Mouse (Mus musculus) spleen, postnatal 4 days (tissue): ENCODE results near the gene Ccdc188.
A peak's percentile ranks its signal among the peaks of the same experiment; 100 is the strongest.
"Not testable (repeated sequence)": the region's sequence is repeated elsewhere in the genome, so short reads cannot be mapped to it uniquely, and the experiment has no call there.

Experiments used
- DNase-seq, 2 experiments: peaks; one replicate each; pipeline ENCODE4 v3.0.0; 2022; ENCODE audit warnings: low spot score in 2 of 2

The Ccdc188 gene

GRCm38 (mm10) chr16:18217579-18217978 is at the start of gene Ccdc188:
TSS of gene Ccdc188 (plus strand) at chr16:18217879.
- DNase-seq = no peak

DNA sequence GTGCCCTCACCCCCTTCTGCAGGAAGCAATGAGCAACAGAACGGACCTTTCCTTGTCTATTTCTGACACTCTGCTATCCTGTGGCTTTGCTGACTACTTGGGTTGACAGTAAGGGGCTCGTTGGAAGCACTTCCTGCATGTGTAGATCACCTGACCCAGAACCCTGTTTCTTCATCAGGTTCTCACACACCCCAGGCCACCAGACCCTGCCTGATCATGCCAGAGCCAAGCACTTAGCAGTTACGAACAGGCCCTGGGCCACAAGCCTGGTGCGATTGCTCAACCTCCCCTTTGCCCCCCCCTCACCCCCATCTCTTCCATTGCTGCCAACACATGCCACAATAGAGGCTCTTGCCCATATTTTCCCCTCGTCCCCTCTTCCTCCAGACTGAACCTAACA is 48.5 kb upstream of the Ccdc188 start:
- no peak for DNase-seq

DNA sequence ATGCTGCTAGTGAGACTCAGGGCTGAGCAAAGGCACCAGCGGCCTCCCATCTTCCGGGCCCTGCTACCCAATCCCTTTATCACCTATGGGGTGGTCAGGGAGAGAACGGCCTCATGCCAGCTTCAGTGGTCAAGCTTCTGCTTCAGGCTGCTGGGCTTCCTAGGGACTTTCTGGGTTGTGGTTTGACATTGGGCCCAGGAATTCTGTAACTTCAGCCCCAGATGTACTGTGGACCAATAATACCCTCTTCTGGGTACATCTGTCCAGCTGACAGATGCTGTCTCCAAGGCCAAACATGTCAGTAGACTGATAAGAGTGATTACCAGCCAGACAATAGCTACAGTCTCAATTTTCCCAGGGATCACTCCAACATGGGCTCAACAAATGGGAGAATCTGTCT is 47.9 kb upstream of the Ccdc188 start:
- DNase-seq = no peak

- peak; percentile 69 to 93 for DNase-seq
Measured at GRCm38 (mm10) chr16:18172266-18172855, 45.3 kb upstream of the Ccdc188 start.

DNA sequence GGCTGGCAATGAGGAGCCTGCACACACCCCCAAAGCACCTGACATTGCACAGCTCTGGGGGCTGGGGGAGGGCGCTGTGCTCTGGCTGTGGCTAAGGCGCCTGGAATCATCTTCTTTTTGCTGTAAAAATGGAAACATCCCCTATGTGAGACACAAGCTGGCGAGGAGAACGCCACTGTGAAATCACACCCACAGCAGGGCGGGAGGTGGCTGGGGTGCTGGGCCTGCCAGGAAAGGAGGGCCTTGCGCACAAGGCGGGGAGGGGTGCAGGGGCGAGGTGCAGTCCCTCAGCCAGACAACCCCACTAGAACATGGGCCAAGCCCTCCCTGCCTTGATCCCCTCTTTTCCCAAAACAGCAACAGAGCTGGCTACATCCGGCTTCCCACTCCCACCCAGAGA is 44.4 kb upstream of the Ccdc188 start:
- DNase-seq = no peak

DNA sequence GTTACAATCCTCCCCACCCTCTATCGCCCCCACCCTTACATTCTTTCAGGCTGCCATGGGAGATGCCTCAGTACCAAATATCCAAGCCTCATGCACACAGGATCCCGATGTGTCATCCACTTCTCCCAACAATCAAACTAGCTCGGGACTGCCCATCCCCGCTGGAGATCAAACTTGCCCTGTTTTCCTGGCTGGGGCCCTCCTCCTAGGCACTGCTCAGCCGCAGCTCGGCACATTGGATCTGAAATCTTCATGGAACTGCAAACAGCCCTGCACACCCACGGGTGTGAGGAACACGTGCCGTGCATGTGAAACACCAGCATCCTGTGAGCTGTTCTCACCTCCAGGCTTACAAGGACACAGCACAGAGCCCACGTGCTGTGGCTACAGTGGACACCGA is 43.9 kb upstream of the Ccdc188 start:
- no peak for DNase-seq

DNA sequence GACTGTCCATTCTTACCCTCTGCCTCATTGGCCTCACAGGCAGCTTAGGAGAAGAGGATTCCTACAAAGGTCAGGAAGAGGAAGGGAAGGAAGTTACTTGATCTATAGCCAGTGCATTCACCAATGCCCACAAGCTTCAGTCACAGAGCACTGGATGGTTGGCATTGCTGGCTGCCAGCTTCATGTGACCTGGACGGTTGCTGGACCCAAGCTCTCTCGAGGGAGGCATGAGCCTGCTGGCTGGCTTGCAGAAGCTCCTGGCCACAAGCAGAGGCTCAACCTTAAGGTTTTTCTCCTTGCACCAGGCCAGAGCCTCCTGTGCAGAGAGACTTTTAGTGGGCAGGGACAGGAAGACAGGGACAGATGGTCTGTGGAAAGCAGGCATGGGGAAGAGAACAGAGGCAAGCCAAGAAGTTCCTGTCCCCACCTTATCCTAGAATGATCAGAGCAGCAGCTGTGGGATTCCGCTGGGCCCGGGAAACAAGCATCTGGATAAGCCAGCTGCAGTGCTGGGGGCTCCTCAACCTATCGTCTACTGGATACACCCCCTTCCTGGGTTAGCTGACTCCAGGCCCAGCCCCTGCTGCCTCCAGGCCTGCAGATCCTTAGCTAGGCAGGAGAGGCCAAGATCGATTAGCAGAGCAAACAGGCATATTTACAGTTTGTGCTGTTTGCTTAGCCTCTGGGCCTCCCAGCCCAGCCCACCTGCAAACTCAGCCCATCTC is 41.7 kb upstream of the Ccdc188 start:
- no peak for DNase-seq

DNA sequence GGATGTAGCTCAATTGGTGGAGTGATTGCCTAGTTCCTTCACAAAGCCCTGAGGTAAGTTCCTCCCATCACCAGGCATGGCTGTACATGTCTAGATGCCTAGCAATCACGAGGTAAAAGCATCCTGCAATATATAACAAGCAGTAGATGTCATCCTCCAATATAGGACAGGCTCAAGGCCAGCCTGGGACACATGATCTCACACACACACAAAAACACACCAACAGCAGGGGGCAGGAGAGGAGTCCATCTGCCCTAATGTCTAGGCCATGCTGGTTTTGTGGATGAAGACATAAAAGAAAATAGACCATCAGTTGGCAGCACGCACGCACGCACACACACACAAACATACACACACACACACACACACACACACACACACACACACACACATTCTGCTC is 40.9 kb upstream of the Ccdc188 start:
- no peak for DNase-seq

DNA sequence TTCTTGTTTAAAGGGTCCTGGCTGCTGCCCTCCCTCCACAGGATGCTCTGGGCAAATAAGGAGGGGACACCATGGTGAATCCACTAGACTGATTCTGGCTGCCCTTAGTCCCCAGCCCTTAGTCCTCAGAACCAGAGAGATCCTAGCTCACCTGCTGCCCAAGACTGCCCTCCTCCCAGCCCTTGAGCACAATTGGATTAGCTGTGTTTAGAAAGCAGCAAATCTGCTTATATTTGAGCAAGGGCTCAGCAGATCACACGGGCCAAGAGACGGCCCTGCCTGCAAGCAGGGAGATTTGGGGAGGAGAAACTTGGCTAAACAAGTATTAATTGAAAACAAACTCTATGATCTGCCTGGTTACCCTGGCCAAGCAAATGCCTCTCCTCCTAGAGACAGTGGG is 38.1 kb upstream of the Ccdc188 start:
- no peak for DNase-seq

DNA sequence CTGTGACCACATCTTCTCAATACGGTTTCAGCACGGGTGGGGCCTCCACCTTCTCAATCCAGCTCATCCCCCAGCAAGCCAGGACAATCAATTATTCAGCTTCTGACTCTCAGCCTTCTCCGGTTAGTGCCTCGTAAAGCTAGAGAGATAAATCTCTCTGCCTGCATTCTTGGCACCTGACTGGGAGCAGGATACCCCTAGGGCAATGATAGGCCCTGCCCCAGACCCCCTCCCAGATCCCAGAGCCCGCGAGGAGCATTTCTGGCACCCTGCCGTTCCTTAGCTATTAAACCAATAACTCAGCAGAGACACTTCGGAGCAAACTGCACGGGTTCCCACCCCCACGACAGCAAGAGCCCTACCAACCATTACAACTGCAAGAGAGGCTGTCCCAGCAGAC is 36.3 kb upstream of the Ccdc188 start:
- DNase-seq = no peak

DNA sequence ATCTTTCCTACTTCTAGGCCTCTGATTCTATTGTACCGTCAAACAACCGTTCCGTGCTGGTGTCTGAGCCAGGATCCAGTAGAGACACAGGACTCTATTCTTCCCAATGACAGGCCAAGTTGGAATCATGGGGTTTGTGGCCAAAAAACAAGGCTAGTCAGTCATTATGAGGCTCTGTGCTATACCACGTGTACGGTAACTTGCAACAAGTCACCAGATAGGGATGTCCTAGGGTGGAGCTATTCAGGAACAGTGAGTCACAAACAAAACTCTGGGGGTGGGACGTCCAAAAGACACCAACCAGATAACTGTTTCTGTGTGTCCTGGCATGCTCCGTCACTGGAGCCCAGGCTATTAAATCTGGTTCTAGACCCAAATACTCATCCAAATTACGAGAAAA is 34.9 kb upstream of the Ccdc188 start:
- no peak for DNase-seq

- DNase-seq = no peak
Measured at GRCm38 (mm10) chr16:18185715-18186449, 31.8 kb upstream of the Ccdc188 start.

DNA sequence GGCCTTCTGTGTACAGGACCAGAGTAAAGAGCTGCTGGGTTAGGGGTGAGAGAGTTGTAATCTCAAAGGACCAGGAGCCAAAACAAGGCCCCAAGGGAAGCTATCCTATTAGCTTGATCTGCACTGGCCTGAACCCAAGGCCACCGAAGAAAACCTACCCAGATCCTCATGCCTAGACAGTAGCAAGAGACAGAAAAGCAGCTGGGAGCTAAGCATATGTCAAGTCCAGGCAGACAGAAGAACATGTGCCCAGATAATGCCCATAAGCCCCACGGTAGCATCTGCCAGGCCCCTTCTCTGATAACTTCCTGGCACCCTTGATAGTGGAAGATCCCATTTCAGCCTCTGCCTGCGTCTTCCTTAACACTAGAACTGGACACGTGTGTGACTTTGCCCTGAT is 30.9 kb upstream of the Ccdc188 start:
- DNase-seq = no peak

DNA sequence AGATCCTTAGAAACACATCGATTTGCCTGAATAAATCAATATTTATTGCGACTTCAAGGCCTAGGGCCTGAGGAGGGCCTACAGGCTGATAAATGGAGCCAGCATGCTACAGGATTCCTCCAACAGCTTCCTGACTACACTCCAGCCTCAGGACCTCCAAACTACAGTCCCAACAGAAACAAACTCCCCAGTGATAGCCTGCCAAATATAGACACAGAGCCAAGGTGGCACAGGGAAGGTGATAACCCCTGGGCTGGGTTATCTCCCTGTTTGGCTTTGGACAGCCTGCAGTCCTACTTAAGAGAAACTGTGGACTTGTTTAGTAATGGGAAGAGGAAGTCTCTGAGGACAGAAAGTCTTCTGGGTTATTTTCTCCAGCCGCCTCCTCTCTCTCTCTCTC is 30.5 kb upstream of the Ccdc188 start:
- DNase-seq = no peak

DNA sequence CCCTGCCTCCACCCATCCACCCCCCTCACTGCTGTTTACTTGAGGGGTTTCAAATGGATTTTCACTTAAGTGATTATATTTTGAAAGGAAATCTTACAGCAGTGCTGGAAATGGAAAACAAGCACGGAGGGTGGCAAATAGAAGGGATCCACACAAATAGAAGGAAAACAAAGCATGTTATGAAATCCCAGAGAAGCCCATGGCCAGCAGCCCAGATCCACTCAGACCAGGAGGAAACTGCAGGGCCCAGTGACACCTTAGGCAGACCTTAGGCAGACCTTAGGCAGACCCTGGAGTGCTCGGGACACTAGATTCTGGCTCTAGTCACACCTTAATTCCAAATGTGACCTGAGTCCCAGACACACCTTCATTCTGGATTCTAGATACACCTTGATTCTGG is 26.7 kb upstream of the Ccdc188 start:
- DNase-seq = no peak

DNA sequence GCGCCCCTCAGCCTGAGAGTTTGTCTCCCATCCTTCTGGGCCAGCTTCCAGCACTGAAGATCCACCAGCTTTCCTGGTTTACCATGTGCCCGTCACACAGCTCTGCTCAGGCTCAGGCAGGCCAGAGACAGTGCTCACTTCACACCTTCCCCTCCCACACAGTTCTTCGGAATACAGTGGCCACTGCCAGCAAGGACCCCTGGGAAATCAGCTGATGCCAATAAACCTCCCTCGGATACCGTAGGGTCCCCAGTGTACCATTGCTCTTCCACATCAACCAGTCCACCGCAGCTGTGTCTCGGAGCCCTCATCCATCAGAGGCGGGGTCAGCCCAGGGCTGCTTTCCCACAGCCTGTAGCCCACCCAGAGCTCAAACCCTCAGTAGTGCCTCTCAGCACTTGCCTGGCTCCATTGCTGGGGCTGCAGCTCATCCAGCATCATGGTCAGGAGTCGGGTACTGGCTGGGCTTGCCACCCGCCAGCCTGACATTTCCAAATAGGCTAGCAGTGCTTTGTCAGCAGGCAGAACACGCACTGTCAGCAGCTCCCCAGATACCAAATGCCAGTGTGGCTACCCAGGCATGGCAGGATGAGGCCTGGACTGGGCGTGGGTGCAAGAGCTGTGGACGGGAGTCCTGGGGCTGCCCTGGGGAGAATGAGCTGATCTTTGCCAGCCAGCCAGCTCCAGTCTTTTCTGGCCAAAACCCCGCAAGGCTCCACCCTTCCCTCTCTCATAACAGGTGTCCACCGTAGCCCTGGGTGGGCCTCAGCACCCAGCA is 23.3 kb upstream of the Ccdc188 start:
- DNase-seq = no peak

DNA sequence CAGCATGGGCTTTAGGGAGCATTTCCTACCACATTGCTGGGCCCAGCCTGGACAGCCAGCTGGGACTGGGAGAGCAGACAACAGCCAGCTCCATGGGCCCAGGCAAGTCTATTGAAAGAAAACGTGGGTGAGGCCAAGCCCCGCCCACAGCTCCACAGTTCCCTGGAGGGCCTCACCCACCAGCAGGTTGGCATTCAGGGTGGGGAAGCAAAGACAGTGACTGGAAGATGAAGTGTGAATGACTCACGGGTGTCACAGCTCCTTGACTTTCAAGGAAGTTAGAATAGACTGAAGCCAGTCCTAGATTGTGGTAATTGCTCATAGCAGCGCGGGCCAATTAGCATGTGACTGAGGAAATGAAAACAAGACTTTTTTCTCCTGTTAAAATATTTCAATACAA is 22.6 kb upstream of the Ccdc188 start:
- no peak for DNase-seq

DNA sequence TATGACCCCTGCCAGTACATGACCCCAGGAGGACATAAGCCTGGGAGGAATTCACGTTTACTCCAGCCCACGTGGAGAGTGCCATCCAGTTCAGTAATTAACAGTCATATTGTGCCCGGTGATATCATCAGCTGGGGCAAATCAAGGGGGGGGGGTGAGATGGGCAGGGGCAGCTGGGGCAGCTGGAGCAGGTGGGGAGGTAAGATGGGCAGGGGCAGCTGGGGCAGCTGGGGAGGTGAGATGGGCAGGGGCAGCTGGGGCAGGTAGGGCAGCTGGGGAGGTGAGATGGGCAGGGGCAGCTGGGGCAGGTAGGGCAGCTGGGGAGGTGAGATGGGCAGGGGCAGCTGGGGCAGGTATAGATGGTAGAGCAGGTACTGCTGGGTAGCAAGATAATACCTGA is 22.1 kb upstream of the Ccdc188 start:
- DNase-seq = not testable (repeated sequence)

- no peak for DNase-seq
Measured at GRCm38 (mm10) chr16:18197881-18198280, 19.8 kb upstream of the Ccdc188 start.

DNA sequence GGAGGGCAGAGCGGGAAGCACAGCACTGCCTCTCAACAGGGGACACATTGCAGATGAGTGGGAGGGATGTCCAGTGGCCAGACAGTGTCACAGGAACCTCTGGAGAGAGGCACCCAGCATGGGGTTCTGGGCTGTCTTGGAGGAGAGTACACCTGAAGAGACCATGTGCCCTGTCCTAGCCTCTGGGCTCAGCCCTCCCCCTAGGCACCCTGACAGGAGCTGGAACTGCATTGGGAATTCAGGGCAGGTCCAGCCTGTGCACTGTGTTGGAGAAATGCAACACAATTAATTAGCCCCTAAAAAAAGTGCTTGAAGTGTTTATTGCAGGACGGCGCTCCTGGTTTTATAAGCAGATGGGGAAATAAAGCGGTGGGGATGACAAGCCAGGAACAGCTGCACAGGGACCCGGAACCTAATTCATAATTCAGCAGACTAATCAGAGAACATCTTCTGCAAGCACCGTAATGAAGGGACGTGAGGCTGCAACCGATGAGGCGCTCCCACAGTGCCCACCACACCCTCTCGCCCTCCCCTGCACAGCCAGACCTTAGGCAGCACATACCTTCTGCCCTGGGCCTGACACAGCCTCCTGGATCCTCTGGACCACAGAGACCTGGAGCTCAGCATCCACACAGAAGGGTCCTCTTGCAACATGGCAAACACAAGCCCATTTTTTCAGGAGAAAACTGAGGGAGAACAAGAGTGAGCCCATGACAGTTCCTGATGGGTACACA is 19.1 kb upstream of the Ccdc188 start:
- DNase-seq = no peak

GRCm38 (mm10) chr16:18200062-18200461 is 17.6 kb upstream of the Ccdc188 start:
- DNase-seq = no peak

- no peak for DNase-seq
Measured at GRCm38 (mm10) chr16:18201620-18202019, 16.1 kb upstream of the Ccdc188 start.
